Mouse (Mus musculus): Measurements from ENCODE around the gene Rasa2.
"Not testable (repeated sequence)": the region's sequence is repeated elsewhere in the genome, so short reads cannot be mapped to it uniquely, and the experiment has no call there.

Gene Rasa2

GRCm38 (mm10) chr9:96631389-96632072, at the start of gene Rasa2:
Gene Rasa2 (minus strand): TSS chr9:96631617.
- peak; percentile 93 to 94 for DNase-seq

- no peak for DNase-seq
These were observed 47.2 kb upstream of the Rasa2 start for GRCm38 (mm10) chr9:96678611-96679010.

- DNase-seq: not testable (repeated sequence)
These were observed 46.3 kb upstream of the Rasa2 start for GRCm38 (mm10) chr9:96677711-96678110.

- no peak for DNase-seq
These were observed 45.3 kb upstream of the Rasa2 start for GRCm38 (mm10) chr9:96676671-96677070.

- DNase-seq: no peak
These were observed 44.6 kb upstream of the Rasa2 start for GRCm38 (mm10) chr9:96675763-96676640.

- peak; percentile 55 to 75 for DNase-seq
These were observed 43.8 kb upstream of the Rasa2 start for GRCm38 (mm10) chr9:96675071-96675762.

- no peak for DNase-seq
These were observed 42.9 kb upstream of the Rasa2 start for GRCm38 (mm10) chr9:96674301-96674700.

GRCm38 (mm10) chr9:96672466-96672865, 41.0 kb upstream of the Rasa2 start:
- DNase-seq: no peak

- DNase-seq: no peak
These were observed 39.8 kb upstream of the Rasa2 start for GRCm38 (mm10) chr9:96671249-96671648.

GRCm38 (mm10) chr9:96669877-96670276, 38.5 kb upstream of the Rasa2 start:
- DNase-seq: peak; percentile 97 to 98

GRCm38 (mm10) chr9:96668628-96669027, 37.2 kb upstream of the Rasa2 start:
- peak; percentile 76 to 86 for DNase-seq

- DNase-seq: no peak
These were observed 29.3 kb upstream of the Rasa2 start for GRCm38 (mm10) chr9:96660510-96661244.

GRCm38 (mm10) chr9:96659801-96660200, 28.4 kb upstream of the Rasa2 start:
- no peak for DNase-seq

- no peak for DNase-seq
These were observed 22.1 kb upstream of the Rasa2 start for GRCm38 (mm10) chr9:96653538-96653937.

- DNase-seq: no peak
These were observed 21.3 kb upstream of the Rasa2 start for GRCm38 (mm10) chr9:96652763-96653162.

- DNase-seq: no peak
These were observed 19.4 kb upstream of the Rasa2 start for GRCm38 (mm10) chr9:96650807-96651206.

GRCm38 (mm10) chr9:96649924-96650323, 18.5 kb upstream of the Rasa2 start:
- DNase-seq: peak; percentile 79 to 84

- DNase-seq: no peak
These were observed 17.9 kb upstream of the Rasa2 start for GRCm38 (mm10) chr9:96649362-96649761.

- DNase-seq: no peak
These were observed 15.4 kb upstream of the Rasa2 start for GRCm38 (mm10) chr9:96646668-96647295.

- DNase-seq: no peak
These were observed 13.4 kb upstream of the Rasa2 start for GRCm38 (mm10) chr9:96644840-96645239.

- not testable (repeated sequence) for DNase-seq
These were observed 12.6 kb upstream of the Rasa2 start for GRCm38 (mm10) chr9:96644002-96644401.

- no peak for DNase-seq
These were observed 8.0 kb upstream of the Rasa2 start for GRCm38 (mm10) chr9:96639451-96639850.

All from cerebellum, adult 18-20 months (tissue).